In the genomic region with DNA sequence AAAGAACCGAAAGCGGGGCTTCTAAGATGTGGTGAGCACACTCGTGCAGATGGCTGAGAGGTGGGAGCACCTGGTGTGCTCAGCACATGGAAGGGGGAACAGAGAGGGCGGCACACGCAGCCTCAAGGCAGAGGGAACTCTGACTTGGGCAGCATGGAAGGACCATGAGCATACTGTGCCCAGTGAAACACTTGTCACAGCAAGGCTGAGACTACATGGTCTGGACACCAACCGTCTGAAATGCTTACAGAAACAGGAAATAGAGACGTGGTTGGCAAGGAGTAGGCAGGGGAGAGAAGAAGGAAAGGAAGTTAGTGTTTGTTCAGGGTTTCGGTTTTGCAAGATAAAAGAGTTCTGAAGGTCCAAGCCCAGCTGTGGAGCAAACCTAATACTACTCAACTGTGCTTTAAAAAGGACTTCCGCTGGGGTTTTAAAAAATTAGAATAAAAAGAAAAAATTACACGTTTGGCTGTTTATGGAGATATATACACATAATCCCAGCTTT, we compare ENCODE assay signal across 8 mouse cellular contexts. TPM values are rescaled to one million over a fixed set of nuclear protein-coding genes. Genes with fewer than 3 reads are reported as not detected.
DNase-seq lines count a peak whose midpoint lies in the region; ATAC-seq lines count a peak whose summit lies in the region.

No protein-coding gene starts in this region.

- H3K4me3 ChIP-seq in kidney, embryonic 16.5 days (ENCODE audit: low read length): no peak overlapping the region
- no peak overlapping the region for H3K4me3 ChIP-seq in embryonic facial prominence, embryonic 10.5 days
- H3K4me3 ChIP-seq in limb, embryonic 11.5 days (ENCODE audit: low read depth, low read length): no peak overlapping the region
- no peak overlapping the region for H3K4me3 ChIP-seq in neural tube, embryonic 15.5 days (replicated peaks)

- peaks cover 51% of the 10 kb centered on the region for H3K4me1 ChIP-seq in kidney, embryonic 16.5 days (ENCODE audit: insufficient read depth, low read length)
- peaks cover 67% of the 10 kb centered on the region for H3K4me1 ChIP-seq in embryonic facial prominence, embryonic 10.5 days
- H3K4me1 ChIP-seq in limb, embryonic 11.5 days (ENCODE audit: control insufficient read depth, insufficient read depth, low read length): peaks cover 23% of the 10 kb centered on the region
- peaks cover 69% of the 10 kb centered on the region for H3K4me1 ChIP-seq in neural tube, embryonic 15.5 days

- no peaks in the 10 kb centered on the region for H3K9me3 ChIP-seq in kidney, embryonic 16.5 days (ENCODE audit: low read length)
- no peaks in the 10 kb centered on the region for H3K9me3 ChIP-seq in embryonic facial prominence, embryonic 10.5 days
- H3K9me3 ChIP-seq in limb, embryonic 11.5 days (ENCODE audit: control insufficient read depth, low read length): no peaks in the 10 kb centered on the region
- H3K9me3 ChIP-seq in neural tube, embryonic 15.5 days (replicated peaks): no peaks in the 10 kb centered on the region

- ATAC-seq in kidney, embryonic 16.5 days (ENCODE audit: low FRiP score, low TSS enrichment): no peak
- no peak for ATAC-seq in limb, embryonic 11.5 days (ENCODE audit: insufficient number of reproducible peaks, low FRiP score, low TSS enrichment, low read depth)
- ATAC-seq in neural tube, embryonic 15.5 days (ENCODE audit: low FRiP score): no peak

- no peak overlapping the region for H3K9ac ChIP-seq in kidney, embryonic 16.5 days (replicated peaks; ENCODE audit: low read length)
- H3K9ac ChIP-seq in limb, embryonic 11.5 days (ENCODE audit: low read length): no peak overlapping the region
- H3K9ac ChIP-seq in neural tube, embryonic 15.5 days (replicated peaks): no peak overlapping the region

- H3K36me3 ChIP-seq in kidney, embryonic 16.5 days (ENCODE audit: insufficient read depth, low read length): no peaks in the 10 kb centered on the region
- peaks cover 14% of the 10 kb centered on the region for H3K36me3 ChIP-seq in embryonic facial prominence, embryonic 10.5 days (replicated peaks)
- no peaks in the 10 kb centered on the region for H3K36me3 ChIP-seq in limb, embryonic 11.5 days (ENCODE audit: control insufficient read depth, insufficient read depth, low read length)
- H3K36me3 ChIP-seq in neural tube, embryonic 15.5 days: no peaks in the 10 kb centered on the region

- no peak overlapping the region for H3K4me2 ChIP-seq in kidney, embryonic 16.5 days (replicated peaks; ENCODE audit: low read depth, low read length)
- H3K4me2 ChIP-seq in limb, embryonic 11.5 days (ENCODE audit: low read depth, severe bottlenecking): no peak overlapping the region
- H3K4me2 ChIP-seq in neural tube, embryonic 15.5 days: no peak overlapping the region

- DNase-seq in kidney, adult 8-10 months: no peak
- DNase-seq in embryonic facial prominence, embryonic 10.5 days (ENCODE audit: low spot score): no peak
- no peak for DNase-seq in limb, embryonic 11.5 days (ENCODE audit: low spot score)
- DNase-seq in cerebellum, adult 11 months: no peak
- no peak for DNase-seq in cerebellum, postnatal 36 days
- no peak for DNase-seq in kidney, postnatal 25 days

- H3K27me3 ChIP-seq in kidney, embryonic 16.5 days (ENCODE audit: insufficient read depth, low read length): no peaks in the 10 kb centered on the region
- H3K27me3 ChIP-seq in embryonic facial prominence, embryonic 10.5 days (replicated peaks; ENCODE audit: low read depth, poor library complexity, severe bottlenecking): no peaks in the 10 kb centered on the region
- no peaks in the 10 kb centered on the region for H3K27me3 ChIP-seq in limb, embryonic 11.5 days (ENCODE audit: control insufficient read depth, insufficient read depth, low read length)
- no peaks in the 10 kb centered on the region for H3K27me3 ChIP-seq in neural tube, embryonic 15.5 days (replicated peaks)

- H3K27ac ChIP-seq in kidney, embryonic 16.5 days (ENCODE audit: low read length): peak overlapping the region; percentile 54; the same call in 1 of the 2 replicates
- peak overlapping the region; percentile 69 for H3K27ac ChIP-seq in embryonic facial prominence, embryonic 10.5 days (replicated peaks)
- H3K27ac ChIP-seq in limb, embryonic 11.5 days (replicated peaks; ENCODE audit: low read depth, low read length): peak overlapping the region; percentile 53; the same call in 1 of the 2 replicates
- H3K27ac ChIP-seq in neural tube, embryonic 15.5 days (replicated peaks): peak overlapping the region; percentile 56; the same call in 1 of the 2 replicates

- WGBS in kidney, embryonic 16.5 days: 58% methylated on average over 10 of the region's 10 CpGs
- 65% methylated on average over 10 of the region's 10 CpGs for WGBS in embryonic facial prominence, embryonic 10.5 days
- WGBS in limb, embryonic 11.5 days: 67% methylated on average over 10 of the region's 10 CpGs
- WGBS in neural tube, embryonic 15.5 days: 73% methylated on average over 10 of the region's 10 CpGs

RNA-seq across cellular contexts. Expression of gene C1qtnf9, which starts 29.4 kb away (rescaled TPM):
- 0.41 and 0.56 TPM in 2 replicates for polyA plus RNA-seq in kidney, embryonic 16.5 days (2015; fragmentation: Nextera tagmentation; extraction: Ambion mirVana)
- 0.15 and 0.18 TPM in 2 replicates for polyA plus RNA-seq in embryonic facial prominence, embryonic 10.5 days (2016; fragmentation: Nextera tagmentation; extraction: Ambion mirVana)
- polyA plus RNA-seq in limb, embryonic 11.5 days (2014; fragmentation: Nextera tagmentation; extraction: Ambion mirVana): 0.15 TPM in 1 of 2 replicates, not detected in the other
- polyA plus RNA-seq in neural tube, embryonic 15.5 days (2015; fragmentation: Nextera tagmentation; extraction: Ambion mirVana): 0.49 and 0.55 TPM in 2 replicates

RNA-seq across cellular contexts. Expression of gene Mipep, which starts 45.9 kb away (rescaled TPM):
- 23.3 and 24.6 TPM in 2 replicates for polyA plus RNA-seq in kidney, embryonic 16.5 days (2015; fragmentation: Nextera tagmentation; extraction: Ambion mirVana)
- 24.6 and 25.0 TPM in 2 replicates for polyA plus RNA-seq in embryonic facial prominence, embryonic 10.5 days (2016; fragmentation: Nextera tagmentation; extraction: Ambion mirVana)
- 25.6 and 25.8 TPM in 2 replicates for polyA plus RNA-seq in limb, embryonic 11.5 days (2014; fragmentation: Nextera tagmentation; extraction: Ambion mirVana)
- polyA plus RNA-seq in neural tube, embryonic 15.5 days (2015; fragmentation: Nextera tagmentation; extraction: Ambion mirVana): 18.8 and 19.5 TPM in 2 replicates
